Mouse (Mus musculus): ENCODE measurements around the gene Gm12888. TPM values are rescaled to one million over a fixed set of nuclear protein-coding genes. Genes with fewer than 3 reads are reported as not detected.

Gm12888 gene
- total RNA-seq (2023) = not detected

DNA sequence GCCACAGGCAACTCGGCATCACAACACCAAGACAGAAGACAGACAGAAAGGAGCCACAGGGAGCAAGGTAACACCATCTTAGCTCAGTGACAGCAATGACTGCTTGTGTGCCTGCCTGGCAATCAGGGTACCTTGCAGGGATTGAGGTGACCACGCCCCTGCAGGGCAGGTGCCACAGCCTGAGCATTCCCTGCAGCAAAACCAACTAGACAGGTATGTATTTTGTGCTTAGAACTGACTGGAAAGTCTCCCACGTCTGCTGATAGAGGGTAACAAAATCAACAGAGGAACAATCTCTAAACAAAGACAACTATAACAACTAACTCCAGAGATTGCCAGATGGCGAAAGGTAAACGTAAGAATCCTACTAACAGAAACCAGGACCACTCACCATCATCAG lies at the start of gene Gm12888:
Gm12888 (minus strand) TSS at position 101 of the 400 bp plus-strand sequence.

Other genes starting within 250 kb of the Gm12888 start
- gene Zmpste24, start 226.7 kb downstream of the Gm12888 start, total RNA-seq (2023) = 27.5 TPM
- gene Tmco2, start 215.7 kb downstream of the Gm12888 start, total RNA-seq (2023) = not detected
- gene Rlf, start 109.8 kb downstream of the Gm12888 start, total RNA-seq (2023) = 67.4 TPM
- not detected for gene Gm12886, start 98.2 kb upstream of the Gm12888 start, total RNA-seq (2023)

All from CD4-positive naive resting alpha-beta T cell, adult 57 days (primary cell).